Mouse (Mus musculus): Measurements from ENCODE around the gene Fam189a1.

The Fam189a1 gene

DNA sequence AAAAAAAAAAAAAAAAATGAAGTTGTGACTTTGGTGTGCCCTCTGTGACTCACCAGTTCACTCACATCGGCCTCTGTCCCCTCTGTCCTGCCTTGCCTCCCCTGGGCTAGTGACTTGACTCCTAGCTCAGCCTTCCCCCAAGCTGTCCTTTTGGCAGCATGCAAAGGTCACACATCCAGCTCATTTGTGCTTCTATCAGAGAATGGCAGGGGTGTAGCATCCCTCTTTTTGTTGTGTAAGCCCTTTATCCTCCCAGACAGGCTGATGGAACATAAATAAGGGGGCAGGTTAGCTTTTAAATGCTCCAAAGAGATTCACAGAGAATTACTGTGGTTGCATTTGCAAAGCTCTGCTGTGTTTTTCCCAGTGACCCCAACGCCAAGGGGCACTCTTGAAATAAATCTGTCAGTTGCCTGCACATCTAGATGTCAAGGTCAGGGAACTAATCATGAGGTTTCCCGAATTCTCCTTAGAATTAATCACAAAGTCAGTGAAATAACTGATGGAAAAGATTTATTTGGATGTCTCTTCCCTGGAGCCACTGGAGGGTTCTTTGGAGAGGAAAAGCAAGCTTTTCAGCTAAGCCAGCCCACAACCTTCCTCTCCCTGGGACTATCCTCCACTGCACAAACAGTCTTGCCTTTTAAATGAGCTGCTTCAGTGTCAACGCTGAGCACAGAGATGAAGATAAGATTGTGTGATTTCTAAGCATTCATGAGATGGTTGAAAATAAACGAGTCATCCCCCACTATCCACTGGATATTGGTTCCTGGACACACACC is 326.0 kb downstream of the Fam189a1 start:
- DNase-seq (ENCODE audit: low read depth, low spot score): no peak

DNA sequence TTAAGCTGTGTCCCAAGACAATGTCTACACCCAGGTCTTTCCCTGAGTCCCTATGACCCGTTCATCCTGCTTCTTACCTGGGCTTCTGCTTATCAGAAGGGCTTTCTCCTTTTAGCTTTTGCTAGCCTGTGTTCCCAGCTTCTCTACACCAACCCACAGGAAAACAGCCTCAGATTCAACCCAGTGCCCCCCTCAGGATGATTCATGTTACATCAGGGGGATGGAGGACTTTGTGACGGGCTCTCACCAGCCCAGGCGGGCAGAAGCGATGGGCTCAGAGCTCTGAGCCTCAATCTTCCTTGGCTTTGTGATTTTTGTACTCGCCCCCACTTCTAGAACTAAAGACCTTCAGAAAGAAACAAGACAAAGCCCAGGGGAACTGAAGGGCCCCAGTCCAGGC is 335.3 kb downstream of the Fam189a1 start:
- no peak for DNase-seq (ENCODE audit: low read depth, low spot score)

DNA sequence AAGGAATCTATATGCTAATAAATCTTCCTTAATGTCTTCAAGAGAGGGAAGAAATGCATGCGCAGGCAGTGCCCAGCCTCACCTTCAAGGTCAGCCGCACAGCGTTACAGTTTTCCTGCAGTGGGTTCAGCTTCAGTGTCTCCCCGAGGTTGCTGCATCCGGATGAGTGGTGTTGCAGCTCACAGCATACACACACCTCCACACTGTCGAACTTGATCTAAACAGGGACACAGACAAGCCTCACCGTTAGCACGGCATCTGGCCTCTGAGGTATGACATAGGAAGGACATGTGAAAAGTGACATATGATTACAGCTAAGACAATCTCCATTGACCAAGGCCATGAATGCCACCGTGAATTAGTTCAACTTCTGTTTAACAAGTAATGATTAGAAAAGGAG is 336.7 kb downstream of the Fam189a1 start:
- DNase-seq (ENCODE audit: low read depth, low spot score): no peak

DNA sequence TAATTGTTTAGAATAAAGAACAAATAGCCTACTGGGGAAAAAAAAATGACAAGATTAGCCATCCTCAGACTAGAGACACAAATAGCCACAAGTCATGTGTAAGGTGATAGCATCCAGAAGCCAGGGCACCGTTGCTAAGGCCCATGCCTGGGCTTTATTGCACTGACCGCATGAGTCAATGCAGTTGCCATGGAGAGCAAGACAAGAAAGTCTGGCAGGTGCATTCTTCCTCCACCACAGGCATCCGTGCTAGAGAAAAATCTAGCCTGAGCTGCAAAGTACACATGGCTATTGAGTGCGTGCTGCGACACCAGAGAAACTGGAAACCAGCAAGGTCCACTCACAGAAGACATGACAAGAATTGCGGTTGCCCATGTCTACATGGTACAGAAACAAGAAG is 347.5 kb downstream of the Fam189a1 start:
- no peak for DNase-seq (ENCODE audit: low read depth, low spot score)

DNA sequence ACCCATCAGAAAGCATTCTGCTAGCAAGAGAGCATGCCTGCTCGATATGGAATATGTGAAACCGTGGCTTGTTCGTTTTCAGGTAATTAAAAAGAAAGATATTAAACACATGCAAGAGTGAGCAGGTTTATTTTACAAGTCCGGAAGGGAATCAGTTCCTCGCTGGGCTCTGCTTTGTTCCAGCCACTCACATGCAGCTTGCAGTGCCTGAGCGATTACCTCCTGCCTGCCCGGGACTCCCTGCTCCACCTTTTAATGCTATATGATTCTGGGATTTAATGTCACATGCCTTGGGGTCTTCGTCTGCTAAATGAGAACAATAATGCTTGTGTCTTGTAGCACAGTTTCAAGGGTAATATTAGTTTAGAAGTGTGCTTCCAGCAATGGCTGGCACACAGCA is 351.3 kb downstream of the Fam189a1 start:
- no peak for DNase-seq (ENCODE audit: low read depth, low spot score)

DNA sequence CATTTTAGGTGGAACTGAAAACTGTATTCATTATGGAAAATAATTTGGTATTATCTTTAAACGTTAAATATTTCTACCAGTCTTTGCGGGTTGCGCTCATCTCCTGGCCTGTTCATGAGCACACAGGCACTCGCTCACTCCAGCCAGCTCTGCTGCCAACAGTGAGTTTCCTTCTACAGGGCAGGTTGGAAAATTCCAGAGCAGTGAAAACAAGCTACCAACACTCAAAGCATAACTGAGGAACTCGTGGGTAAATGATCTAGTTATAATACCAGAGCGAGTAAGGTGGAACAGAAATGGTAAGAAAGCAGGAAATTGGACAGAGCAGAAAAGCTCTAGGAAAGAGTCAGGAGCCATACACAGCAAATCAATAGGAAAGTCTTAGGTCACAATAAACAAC is 360.8 kb downstream of the Fam189a1 start:
- DNase-seq (ENCODE audit: low read depth, low spot score): no peak

DNA sequence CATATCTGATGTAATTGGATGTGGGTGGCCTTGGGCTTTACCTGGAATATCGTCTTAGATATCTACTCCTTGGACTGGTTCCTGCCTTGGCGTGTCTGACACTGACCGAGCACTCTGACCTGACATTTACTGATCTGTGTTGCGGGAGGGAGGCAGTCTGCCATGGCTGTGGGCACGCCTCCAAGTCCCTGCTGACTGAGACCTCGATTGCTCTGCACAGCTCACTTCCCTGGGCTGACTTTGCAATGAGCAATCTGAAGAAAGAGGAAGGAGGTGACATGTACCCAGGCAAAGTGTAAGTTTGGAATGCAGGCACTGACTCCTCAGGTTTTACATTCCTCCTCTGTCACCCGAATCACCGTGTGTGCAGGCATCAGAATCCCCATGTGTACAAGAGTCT is 364.3 kb downstream of the Fam189a1 start:
- DNase-seq (ENCODE audit: low read depth, low spot score): no peak

DNA sequence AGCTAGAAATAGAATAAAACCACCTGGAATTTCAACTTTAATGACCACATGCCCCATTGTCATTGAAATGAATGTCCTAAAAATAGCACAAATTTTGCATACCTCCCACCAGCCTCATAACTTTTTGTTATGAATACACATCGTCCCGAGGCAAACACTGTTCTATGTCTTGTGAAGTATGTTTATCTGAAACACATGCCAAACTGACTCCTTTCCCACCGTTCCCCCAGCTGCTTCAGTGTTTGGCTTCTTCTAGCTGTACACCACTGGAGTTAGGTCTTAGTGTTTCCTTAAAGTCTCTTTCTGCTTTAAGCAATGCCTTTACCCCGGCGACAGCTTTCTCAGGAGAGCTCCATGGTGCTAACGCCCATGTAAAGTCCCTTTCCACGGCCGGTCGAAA is 365.2 kb downstream of the Fam189a1 start:
- no peak for DNase-seq (ENCODE audit: low read depth, low spot score)

DNA sequence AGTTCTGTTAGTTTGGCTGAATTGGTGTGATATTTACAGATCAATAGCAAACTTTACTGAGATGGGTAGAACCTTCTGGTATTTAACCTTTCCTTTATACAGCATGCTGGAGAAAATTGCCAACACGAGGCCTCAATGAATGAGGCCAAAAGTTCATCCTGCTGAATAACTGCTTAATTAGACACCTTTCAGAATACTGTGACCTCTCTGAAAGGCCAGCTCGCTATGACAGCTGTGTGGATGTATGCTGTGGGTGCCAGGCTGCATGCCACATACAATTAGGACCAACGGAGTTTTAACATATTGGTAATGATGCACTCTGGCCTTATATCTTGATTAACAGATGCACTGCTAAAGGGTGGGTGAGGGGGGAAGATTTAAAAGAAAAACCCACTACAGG is 371.3 kb downstream of the Fam189a1 start:
- DNase-seq (ENCODE audit: low read depth, low spot score): no peak

DNA sequence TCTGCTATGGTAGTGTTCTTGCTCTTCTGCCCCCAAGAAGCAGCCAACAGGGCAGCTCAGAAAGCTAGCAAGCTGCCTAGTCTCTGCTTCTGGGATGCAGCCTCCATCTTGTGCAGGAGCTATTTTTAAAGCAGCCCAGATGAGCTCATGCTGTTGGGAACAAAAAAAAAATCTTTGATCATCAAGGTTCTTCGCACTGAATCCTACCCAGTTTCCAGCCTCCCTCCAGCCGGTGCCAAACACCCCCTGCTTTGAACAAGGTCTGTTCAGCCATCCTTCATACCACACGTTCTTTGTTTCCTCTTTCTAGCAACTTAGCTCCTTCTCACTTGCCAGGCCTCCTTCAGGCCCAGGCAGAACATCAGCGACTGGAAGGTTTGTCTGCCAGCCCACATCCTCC is 376.9 kb downstream of the Fam189a1 start:
- DNase-seq (ENCODE audit: low read depth, low spot score): no peak

DNA sequence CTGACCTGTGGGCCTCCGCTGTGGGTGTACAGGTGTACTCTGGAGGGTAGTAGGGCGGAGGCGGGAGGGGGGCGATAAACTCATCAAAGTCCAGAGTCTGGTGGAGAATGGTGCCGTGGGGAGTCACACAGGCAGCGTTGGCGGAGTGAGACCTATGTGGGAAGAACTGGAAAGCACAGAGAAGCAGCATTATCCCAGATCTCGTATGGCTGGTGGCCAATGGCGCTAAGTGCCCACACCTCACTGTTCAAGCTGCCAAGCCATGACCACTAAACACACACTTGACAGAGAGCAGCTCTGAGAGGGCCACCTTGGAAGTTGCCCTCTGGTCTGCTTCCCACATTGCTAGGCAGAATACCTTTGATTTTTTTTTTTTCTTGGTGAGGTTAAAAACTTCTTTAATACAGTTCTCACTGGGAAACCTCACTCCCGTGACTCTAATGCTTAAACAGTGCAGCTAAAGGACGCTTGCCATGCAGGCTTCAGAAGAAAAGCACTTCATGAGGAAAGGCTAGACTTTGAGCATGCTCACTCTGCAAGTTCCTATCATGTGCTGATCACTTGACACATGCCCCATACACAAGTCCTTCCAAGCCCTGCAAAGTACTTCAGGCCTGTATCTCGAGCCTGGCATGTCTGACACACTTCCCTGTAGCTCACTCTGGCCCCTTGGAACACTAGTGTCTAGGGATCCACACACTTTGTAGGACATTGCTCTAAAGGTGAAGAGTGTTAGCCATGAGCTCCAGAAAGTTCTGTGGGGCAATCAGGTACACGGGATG is 379.5 kb downstream of the Fam189a1 start:
- no peak for DNase-seq (ENCODE audit: low read depth, low spot score)

DNA sequence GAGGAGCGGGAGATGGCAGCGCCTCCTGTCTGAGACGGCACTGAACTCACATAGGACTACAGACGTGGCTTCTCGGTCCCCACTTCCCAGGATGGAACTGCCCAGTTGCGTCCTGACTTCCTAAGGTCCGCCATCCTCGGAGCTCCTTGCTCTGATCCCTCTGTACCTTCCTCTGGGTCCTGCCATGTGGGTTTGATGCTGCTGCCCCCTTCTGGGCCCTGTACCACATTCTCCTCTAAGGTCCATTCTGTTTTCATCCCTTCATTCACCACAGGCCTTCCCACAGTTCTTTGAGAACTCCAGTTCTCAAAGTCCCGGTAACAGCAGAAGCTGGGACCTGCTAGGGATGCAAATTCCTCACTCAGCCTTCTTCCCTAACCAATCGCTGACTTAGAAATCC is 382.9 kb downstream of the Fam189a1 start:
- no peak for DNase-seq (ENCODE audit: low read depth, low spot score)

DNA sequence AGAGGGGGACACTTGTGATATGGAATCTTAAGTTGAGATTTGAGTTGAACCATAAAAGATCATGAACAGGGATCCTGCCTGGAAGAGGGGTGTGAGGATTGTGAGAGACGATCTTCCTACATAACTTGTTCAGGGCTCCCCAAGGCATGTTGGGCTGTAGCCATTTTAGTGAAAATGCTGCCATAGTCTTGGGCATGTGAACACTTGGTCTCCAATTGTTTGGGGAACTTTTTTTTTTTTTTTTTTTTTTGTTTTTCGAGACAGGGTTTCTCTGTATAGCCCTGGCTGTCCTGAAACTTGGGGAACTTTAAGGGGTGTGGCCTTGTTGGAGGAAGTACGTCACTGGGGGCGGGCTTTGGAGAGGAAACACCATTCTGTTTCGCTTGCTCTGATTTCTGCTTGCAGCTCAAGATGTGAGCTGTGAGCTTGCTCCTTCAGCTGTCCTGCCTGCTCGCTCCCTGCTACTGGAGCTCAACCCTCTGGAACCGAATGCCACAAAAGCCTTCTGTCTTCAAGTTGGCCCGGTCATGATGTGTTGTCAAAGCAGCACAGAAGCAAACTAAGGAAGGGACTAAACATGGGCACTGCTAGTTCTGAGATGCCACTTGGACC is 385.5 kb downstream of the Fam189a1 start:
- DNase-seq (ENCODE audit: low read depth, low spot score): no peak

DNA sequence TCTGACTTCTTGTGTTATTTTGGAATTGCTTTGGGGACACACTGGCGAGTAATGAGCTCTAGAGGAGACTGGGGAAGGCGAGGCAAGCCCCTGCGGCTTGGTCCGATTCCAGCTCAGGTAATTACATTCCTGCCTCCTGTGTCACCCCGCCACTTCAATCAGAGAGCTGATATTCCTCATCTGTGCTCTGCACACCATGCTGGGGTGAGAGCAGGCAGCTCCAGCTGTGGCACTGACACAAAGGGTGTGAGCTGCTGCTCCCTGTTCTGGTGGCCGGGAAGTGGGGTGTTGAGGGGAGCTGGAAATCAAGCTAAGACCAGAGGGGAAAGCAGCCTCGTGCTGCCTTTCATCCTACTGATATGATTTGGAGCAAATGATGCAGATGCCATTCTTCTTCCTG is 386.6 kb downstream of the Fam189a1 start:
- no peak for DNase-seq (ENCODE audit: low read depth, low spot score)

DNA sequence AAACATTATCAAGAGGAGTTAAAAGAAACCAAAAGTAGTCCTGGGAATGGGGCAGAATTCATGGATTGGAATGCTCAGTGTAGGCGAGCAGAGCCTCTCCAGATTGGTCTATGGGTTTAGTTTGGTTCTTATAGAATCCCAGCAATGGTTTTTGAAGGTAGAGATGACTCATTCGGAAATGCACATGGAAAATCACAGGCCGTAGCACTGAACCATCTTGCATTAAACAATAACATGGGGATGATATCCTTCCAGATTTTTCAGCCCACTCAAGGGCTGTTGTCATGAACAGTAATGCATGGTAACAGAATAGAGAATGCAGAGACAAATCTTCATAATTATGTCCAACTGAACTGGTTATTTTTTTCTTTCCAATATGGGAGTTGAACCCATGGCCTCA is 390.8 kb downstream of the Fam189a1 start:
- no peak for DNase-seq (ENCODE audit: low read depth, low spot score)

DNA sequence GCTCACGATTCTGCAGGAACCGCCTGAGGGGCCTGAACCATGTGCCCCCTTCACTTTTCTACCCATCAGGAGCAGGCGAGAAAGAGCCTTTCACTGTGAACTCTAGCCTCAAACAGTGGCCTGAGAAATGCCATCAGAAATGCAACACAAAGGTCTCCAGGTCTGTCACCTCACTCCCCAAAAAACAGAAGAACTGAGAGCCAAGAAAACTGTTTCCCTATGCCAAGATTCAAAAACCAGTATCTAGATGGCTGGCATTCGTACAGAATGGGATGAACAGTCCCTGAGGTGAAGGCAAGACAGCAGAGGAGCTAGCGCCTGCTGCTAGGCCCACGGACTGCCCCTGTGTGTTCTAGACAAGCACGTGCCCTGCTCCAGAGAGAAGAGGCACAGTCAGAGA is 401.2 kb downstream of the Fam189a1 start:
- no peak for DNase-seq (ENCODE audit: low read depth, low spot score)

DNA sequence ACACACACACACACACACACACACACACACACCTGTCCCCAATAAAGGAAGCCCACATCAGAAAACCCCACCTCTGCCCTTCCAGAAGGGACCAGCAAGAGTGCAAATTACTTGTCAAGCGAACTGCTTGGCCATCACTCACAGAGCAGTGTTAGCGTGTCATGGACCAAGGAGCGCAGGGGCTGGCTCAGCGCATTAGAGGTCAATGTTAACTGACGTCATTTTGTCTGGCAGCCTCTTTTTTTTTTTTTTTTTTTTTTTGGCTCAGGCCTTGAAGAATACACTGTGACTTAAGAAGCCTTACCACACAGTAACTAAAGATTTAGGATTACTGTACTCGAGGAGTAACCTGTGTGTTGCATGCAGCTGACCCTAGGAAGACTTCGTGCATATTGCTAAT is 402.2 kb downstream of the Fam189a1 start:
- DNase-seq (ENCODE audit: low read depth, low spot score): no peak

DNA sequence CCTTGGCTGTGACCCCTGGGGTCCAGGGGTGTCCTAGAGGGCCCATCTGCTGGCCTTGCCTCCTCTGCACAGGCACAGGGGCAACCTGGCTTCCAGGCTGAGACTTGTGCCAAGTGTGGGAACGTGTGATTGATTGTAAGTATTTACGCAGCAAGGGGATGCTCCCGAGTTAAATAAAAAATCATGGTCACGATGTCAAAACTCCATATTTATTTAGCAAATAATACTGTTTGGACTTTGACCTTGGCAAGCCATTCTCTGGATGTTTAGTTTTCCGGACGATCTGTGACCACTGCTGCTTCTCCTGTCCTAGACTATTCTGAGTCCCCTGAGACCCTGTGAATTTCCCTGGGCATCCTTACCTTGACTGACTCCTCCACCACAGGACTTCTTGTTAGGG is 402.7 kb downstream of the Fam189a1 start:
- no peak for DNase-seq (ENCODE audit: low read depth, low spot score)

DNA sequence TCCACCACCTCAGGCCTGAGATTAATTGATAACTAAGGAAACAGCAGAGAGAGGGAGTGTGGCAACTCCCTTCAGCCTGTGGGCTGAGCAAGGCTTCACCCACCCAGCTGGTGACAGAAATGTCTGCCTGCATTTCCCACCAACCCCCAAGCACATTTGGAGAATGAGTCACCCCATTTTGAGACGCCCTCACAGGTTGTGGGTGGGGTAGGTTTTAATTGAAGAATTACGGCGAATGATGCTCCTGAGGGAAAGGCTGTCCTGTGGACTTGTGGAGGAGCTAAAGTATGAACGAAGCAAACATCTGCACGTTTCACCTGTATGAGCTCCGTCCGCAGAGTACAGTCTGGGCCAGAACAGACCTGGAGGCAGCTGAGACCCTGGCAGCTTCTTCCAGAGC is 404.2 kb downstream of the Fam189a1 start:
- no peak for DNase-seq (ENCODE audit: low read depth, low spot score)

DNA sequence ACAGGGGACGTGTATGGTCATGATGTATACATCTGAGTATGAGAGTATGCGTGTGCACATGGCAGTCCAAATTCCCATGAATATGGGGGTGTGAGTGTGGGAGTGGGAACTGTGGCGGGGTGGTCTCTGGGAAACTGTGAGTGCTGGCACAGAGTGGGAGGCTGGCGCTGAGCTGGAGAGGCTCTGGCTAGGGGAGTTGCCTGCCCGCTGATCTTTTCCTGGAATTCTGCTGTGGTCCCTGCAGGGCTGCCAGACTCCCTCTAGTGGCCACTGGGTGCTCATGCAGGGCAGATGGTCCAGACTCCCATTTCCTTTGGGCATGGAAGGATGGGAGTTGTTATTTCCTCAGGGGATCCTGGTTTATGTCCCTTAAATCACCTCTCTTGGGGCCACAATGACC is 404.9 kb downstream of the Fam189a1 start:
- DNase-seq (ENCODE audit: low read depth, low spot score): peak; percentile 32

DNA sequence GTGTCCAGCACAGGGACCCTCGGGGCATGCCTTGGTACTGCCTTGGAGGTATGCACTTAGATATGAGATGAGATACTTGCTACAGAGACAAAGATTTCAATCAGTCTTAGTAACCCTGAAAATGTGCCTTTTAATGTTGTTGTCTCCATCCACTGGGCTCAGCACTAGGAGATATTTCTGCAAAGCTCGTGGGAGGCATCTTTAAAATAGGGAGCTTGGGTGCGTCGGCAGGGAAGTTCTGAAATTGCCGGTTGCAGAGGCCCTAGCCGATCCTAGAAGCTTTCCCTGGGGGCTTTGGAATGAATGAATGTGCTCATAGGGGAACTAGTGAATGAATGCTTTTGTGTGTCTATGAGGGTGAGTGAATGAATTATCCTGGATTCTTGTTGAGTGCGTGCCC is 412.8 kb downstream of the Fam189a1 start:
- DNase-seq (ENCODE audit: low read depth, low spot score): no peak

DNA sequence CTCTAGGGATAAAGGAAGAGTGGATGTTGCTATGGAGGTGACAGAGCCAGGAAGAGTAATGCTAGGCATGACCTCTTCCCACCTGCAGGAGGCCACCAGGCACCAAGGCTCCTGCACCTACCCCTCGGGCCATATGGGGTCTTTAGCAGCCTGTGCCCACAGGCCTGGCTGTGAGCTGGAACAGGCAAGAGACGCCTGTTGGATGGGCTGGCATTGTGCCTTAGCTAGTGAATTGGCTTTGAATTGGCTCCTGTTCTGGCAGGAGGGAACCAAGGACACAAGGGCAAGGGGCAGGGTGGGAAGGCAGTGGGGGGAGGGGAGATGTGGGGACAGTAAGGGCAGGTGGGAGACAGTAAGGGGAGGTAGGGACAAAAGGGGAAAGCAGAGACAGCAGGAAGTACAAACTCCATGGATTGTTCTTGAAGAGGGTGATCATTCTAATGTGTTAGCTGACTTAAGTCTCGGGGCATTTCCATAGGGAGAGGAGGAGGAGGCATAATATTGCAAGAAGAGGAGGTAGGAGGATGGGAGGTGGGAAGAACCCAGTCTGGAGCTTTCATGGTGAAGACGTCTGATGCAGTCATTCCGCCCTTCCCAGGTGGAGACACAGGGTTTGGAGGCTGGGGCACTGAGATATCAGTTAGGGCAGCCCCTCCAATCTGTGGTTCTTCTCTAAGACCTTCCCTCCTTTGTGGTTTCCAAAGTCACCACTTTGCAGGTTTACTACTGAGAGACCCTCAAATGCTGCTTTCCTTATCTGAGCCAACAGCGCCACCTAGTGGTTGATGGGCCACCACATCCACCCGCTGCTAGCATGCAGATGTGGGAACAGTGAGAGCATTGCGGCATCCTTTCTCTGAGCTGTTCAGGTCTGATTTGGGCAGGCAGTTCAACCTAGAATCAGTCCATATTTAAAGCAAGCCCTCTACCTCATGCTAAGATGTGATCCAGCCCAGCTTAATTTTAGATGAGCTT is 414.8 kb downstream of the Fam189a1 start:
- DNase-seq (ENCODE audit: low read depth, low spot score): peak; percentile 64

Measured in CD4-positive, CD25-positive, alpha-beta regulatory T cell, adult 2 months (primary cell).